Comparison of ENCODE assay signal across 26 mouse cellular contexts in genomic region chr9:96811996-96812395, GRCm38 (mm10).
"Had no signal": no experiment of that assay in that cellular context is flagged by ENCODE, and none has a peak within 500 bp of the region (broad histone marks: within the 10 kb centered on the region; RNA-seq: fewer than 3 reads in every experiment).

No protein-coding gene starts in this region.

- ATAC-seq: hindbrain, postnatal 0 days; intestine, embryonic 16.5 days had no signal

- H3K27me3 ChIP-seq: heart, embryonic 12.5 days; hindbrain, embryonic 13.5 days; hindbrain, embryonic 15.5 days; kidney, embryonic 15.5 days; limb, embryonic 12.5 days; liver, embryonic 13.5 days; liver, embryonic 15.5 days had no signal

- H3K4me2 ChIP-seq: heart, embryonic 12.5 days; hindbrain, embryonic 13.5 days; hindbrain, embryonic 15.5 days; kidney, embryonic 15.5 days; limb, embryonic 12.5 days; liver, embryonic 11.5 days; liver, embryonic 13.5 days; liver, embryonic 15.5 days had no signal

- H3K36me3 ChIP-seq: heart, embryonic 10.5 days; heart, embryonic 12.5 days; hindbrain, embryonic 13.5 days; hindbrain, embryonic 15.5 days; kidney, embryonic 15.5 days; limb, embryonic 10.5 days; limb, embryonic 12.5 days; liver, embryonic 13.5 days; liver, embryonic 15.5 days had no signal

- H3K9ac ChIP-seq: heart, embryonic 12.5 days; hindbrain, embryonic 13.5 days; hindbrain, embryonic 15.5 days; kidney, embryonic 15.5 days; limb, embryonic 12.5 days; liver, embryonic 13.5 days; liver, embryonic 15.5 days had no signal

- DNase-seq: gastrocnemius, postnatal 14 days; gastrocnemius, postnatal 36 days; heart, adult 18-20 months; heart, postnatal 10 days; heart, postnatal 36 days; kidney, adult 11 months; kidney, adult 2 months; kidney, adult 9 months; kidney, postnatal 10 days; kidney, postnatal 25 days; kidney, postnatal 4 days; liver; liver, embryonic 13.5 days had no signal

- H3K27ac ChIP-seq: heart, embryonic 10.5 days; hindbrain, embryonic 13.5 days; hindbrain, embryonic 15.5 days; hindbrain, postnatal 0 days; kidney, embryonic 15.5 days; layer of hippocampus, adult 2 months; left cerebral cortex, adult 2 months; limb, embryonic 10.5 days; limb, embryonic 12.5 days; liver, embryonic 13.5 days; liver, embryonic 15.5 days had no signal

- H3K4me3 ChIP-seq: heart, embryonic 10.5 days; heart, embryonic 12.5 days; hindbrain, embryonic 13.5 days; hindbrain, embryonic 15.5 days; kidney, embryonic 15.5 days; layer of hippocampus, adult 2 months; left cerebral cortex, adult 2 months; limb, embryonic 10.5 days; limb, embryonic 12.5 days; liver, embryonic 13.5 days; liver, embryonic 15.5 days had no signal

- H3K9me3 ChIP-seq: heart, embryonic 10.5 days; hindbrain, embryonic 13.5 days; hindbrain, embryonic 15.5 days; kidney, embryonic 15.5 days; limb, embryonic 10.5 days; limb, embryonic 12.5 days; liver, embryonic 13.5 days; liver, embryonic 15.5 days had no signal

- H3K4me1 ChIP-seq: heart, embryonic 10.5 days; heart, embryonic 12.5 days; hindbrain, embryonic 13.5 days; hindbrain, embryonic 15.5 days; kidney, embryonic 15.5 days; limb, embryonic 10.5 days; limb, embryonic 12.5 days; liver, embryonic 13.5 days; liver, embryonic 15.5 days had no signal
